Mouse (Mus musculus): ENCODE results near the gene Fbxo10. TPM values are rescaled to one million over a fixed set of nuclear protein-coding genes. Genes with fewer than 3 reads are reported as not detected.
A peak's percentile ranks its signal among the peaks of the same experiment; 100 is the strongest.

Fbxo10 gene
- total and polyA plus RNA-seq, 2 experiments from 2014 or later, result 11.4 to 28.6 TPM

DNA sequence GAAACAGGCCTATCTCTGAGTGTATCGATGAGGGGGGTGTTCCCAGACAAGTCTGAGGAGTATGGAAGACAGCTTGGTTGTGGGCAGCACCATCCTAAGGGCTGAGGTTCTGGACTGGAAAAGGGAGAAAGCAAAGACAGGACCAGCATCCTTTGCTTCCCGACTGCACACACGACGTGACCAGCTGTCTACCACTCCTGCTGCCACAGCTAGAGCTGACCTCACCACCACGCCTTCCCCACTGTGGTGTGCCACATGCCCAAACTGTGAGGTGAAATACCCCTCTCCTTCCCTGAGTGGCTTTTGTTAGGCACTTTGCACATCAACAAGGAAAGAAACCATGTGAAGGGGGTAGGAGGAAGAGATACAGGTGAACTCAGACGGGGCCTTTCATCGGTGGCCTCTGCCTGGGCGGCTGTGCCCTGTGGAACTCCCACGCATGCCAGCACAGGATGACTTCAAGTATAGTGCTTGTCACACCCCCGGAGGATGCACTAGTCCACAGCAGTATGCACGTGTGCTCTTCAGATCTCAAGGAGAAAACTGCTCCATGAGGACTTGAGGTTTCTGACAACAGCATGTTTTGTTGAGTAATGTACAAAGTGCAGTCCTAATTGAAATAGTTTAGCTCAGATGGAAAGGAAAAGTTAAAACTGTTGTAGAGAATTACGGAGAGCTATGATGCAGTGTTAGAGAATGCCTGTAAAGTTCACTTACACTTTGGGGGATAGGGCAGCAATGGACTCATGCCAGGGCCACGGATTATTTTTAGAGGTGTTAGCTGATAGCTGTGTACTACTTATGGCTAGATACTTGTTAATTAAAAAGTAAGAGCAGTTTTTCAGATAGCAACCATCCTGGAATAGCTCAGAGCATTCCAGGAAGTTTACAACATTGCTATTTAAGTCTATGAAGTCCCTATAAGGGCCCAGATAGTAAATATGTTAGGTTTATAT lies 46.7 kb downstream of the Fbxo10 start:
- WGBS, result 91% methylated on average over 13 of the region's 13 CpGs
- Histone ChIP-seq H3K9ac (replicated peaks; ENCODE audit: low read length) (no peak overlapping the region), H3K4me3 (ENCODE audit: low read length) (no peak overlapping the region), H3K36me3 (ENCODE audit: insufficient read depth, low read length) (peaks cover 65% of the 10 kb centered on the region), H3K27me3 (ENCODE audit: insufficient read depth, low read length) (no peaks in the 10 kb centered on the region), H3K4me2 (ENCODE audit: low read depth, low read length) (no peak overlapping the region), H3K4me1 (ENCODE audit: insufficient read depth, low read length) (no peaks in the 10 kb centered on the region), H3K9me3 (ENCODE audit: low read length) (no peaks in the 10 kb centered on the region), H3K27ac (no peak overlapping the region)
- no peak for TF ChIP-seq CTCF (IDR thresholded peaks at IDR 0.05; ENCODE audit: low read depth)
- DNase-seq (ENCODE audit: low spot score) (no peak), ATAC-seq (no peak)

DNA sequence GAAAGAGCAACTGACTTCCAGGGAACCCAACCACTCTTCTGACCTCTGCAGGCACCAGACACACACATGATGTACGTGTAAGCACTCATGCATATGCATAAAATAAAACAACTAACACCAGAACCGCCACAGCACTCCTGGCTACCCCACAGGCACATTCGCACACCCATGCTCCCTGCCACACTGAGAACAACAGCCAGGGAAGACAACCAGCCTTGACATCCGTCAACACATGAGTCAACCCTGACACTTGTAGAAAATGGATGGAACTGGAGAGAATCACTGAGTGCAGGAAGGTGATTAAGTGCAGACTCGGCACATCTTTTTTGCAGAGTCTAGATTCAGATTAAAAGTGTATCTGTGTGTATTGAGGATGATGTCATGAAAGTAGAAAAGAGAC lies 47.8 kb downstream of the Fbxo10 start:
- WGBS, result 72% methylated on average over 5 of the region's 5 CpGs
- DNase-seq (ENCODE audit: low spot score), result no peak
- peaks cover 72% of the 10 kb centered on the region for H3K36me3 ChIP-seq (ENCODE audit: insufficient read depth, low read length)

DNA sequence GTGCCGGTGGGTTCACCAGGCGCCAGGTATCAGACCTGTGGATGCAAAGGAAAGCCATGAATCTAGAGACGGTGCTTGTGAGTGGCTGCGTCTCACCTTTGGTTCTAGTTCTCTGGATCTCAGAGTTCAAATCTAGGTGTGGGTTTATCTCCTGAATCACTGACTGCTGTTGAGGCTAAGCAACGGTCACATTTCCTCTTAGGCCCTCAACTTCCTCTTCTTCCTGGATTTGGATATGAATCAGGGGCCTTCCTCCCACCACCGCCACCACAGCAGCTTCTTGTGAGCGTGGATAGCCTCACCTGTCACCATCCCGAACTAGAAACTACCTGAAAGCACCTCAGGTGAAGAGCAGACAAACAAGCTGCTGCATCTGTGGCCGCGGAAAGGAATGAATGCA lies 48.4 kb downstream of the Fbxo10 start:
- no peak for ATAC-seq
- H3K4me2 ChIP-seq (ENCODE audit: low read depth, low read length), result no peak overlapping the region

More for the DNA sequence above, 47.8 kb downstream of the Fbxo10 start:
- no peaks in the 10 kb centered on the region for H3K9me3 ChIP-seq (ENCODE audit: low read length)
- TF ChIP-seq CTCF (IDR thresholded peaks at IDR 0.05; ENCODE audit: low read depth), result no peak
- H3K9ac ChIP-seq (replicated peaks; ENCODE audit: low read length), result no peak overlapping the region
- no peak overlapping the region for H3K27ac ChIP-seq
- ATAC-seq, result no peak
- H3K27me3 ChIP-seq (ENCODE audit: insufficient read depth, low read length), result no peaks in the 10 kb centered on the region
- no peak overlapping the region for H3K4me3 ChIP-seq (ENCODE audit: low read length)
- no peaks in the 10 kb centered on the region for H3K4me1 ChIP-seq (ENCODE audit: insufficient read depth, low read length)
- no peak overlapping the region for H3K4me2 ChIP-seq (ENCODE audit: low read depth, low read length)

DNA sequence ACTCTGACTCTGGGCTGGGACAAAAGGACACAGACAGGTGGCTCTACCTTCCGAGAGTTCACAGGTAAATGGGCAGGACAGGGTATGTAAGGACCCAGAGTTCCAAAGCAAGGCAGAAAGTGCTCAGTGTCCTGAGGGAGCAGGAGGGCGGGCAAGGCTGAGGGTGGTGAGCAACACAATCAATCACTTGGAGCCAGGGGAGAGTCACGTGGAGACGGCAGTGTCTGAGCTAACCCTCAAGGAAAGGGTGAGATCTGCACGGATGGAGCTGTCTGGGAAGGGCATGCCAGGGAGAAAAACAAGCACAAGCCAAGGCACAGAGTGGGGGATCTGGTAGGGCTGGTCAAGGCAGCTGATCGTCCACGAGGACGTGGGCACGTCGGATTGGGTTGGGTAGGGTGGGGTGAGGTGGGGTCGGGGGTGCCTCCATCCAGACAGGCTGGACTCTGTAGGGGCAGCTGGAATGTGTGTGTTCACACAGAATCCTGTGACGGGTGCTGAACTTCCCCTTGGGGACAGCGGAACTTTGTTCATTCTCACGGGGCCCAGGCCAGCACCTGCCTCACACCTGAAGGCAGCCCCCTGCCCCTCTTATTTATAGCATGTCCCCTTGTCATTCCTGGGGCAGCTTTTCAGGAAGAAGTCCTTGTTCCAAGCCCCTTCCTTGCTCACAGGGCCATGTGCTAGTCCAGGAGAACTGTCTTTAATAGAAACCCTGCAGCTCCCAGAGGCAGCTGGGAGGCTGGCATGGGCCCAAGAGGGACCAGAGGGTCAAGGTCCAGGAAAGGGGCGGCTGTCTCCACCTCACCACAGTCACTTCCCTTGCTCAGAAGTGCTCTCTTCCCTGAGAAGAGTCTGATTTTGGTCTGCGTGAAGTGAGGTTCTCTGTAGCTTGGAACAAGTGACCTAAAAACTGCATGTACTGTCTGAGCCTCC lies 49.4 kb downstream of the Fbxo10 start:
- no peaks in the 10 kb centered on the region for H3K27me3 ChIP-seq (ENCODE audit: insufficient read depth, low read length)
- H3K36me3 ChIP-seq (ENCODE audit: insufficient read depth, low read length), result peaks cover 68% of the 10 kb centered on the region
- no peak overlapping the region for H3K4me2 ChIP-seq (ENCODE audit: low read depth, low read length)
- ATAC-seq, result no peak
- H3K4me3 ChIP-seq (ENCODE audit: low read length), result no peak overlapping the region
- H3K4me1 ChIP-seq (ENCODE audit: insufficient read depth, low read length), result no peaks in the 10 kb centered on the region
- no peaks in the 10 kb centered on the region for H3K9me3 ChIP-seq (ENCODE audit: low read length)
- no peak overlapping the region for H3K27ac ChIP-seq
- no peak for DNase-seq (ENCODE audit: low spot score)
- H3K9ac ChIP-seq (replicated peaks; ENCODE audit: low read length), result no peak overlapping the region
- no peak for TF ChIP-seq CTCF (IDR thresholded peaks at IDR 0.05; ENCODE audit: low read depth)
- 78% methylated on average over 16 of the region's 16 CpGs for WGBS

More for the DNA sequence above, 48.4 kb downstream of the Fbxo10 start:
- H3K9me3 ChIP-seq (ENCODE audit: low read length), result no peaks in the 10 kb centered on the region
- H3K4me1 ChIP-seq (ENCODE audit: insufficient read depth, low read length), result no peaks in the 10 kb centered on the region
- DNase-seq (ENCODE audit: low spot score), result no peak
- no peak overlapping the region for H3K4me3 ChIP-seq (ENCODE audit: low read length)
- H3K27ac ChIP-seq, result no peak overlapping the region
- WGBS, result 92% methylated on average over 10 of the region's 10 CpGs
- TF ChIP-seq CTCF (IDR thresholded peaks at IDR 0.05; ENCODE audit: low read depth), result no peak
- no peak overlapping the region for H3K9ac ChIP-seq (replicated peaks; ENCODE audit: low read length)
- peaks cover 68% of the 10 kb centered on the region for H3K36me3 ChIP-seq (ENCODE audit: insufficient read depth, low read length)
- no peaks in the 10 kb centered on the region for H3K27me3 ChIP-seq (ENCODE audit: insufficient read depth, low read length)

DNA sequence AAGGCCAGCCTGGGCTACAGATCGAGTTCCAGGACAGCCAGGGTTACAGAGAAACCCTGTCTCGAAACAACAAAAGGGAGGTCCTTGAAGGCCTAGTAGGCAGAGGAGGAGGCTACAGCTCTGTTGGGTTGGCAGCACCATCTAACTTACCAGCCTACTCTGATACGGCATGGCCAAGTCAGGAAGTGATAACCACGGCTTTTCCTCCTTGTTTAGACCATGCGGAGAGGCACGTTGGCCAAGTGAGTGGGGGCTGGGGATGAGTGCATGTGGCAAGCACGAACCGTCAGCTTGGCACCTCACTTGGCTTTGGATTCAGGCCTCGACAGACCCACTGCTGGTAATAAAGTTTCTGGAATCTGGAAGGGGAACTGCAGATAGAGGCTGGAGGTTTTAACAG lies 51.8 kb downstream of the Fbxo10 start:
- no peak overlapping the region for H3K4me2 ChIP-seq (ENCODE audit: low read depth, low read length)
- no peak overlapping the region for H3K27ac ChIP-seq

DNA sequence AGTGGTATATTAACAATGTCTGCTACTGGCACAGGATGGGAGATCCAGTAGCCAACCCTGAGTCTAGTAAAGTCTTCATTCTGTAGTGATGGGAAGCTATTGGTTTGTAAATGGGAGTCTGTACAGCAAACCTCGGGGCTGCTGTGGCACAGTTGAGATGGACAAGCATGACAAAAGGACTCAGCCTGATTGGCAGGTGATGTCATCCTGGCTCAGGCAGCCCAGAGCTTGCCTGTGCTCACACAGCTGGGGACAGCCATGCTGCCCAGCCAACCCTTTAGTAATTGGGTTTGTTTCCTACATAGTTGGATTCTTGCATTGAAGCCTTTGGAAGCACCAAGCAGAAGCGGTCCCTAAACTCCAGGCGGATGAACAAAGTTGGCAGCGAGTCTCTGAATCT lies 57.9 kb downstream of the Fbxo10 start:
- no peak for TF ChIP-seq CTCF (IDR thresholded peaks at IDR 0.05; ENCODE audit: low read depth)
- ATAC-seq (peak; percentile 80), DNase-seq (ENCODE audit: low spot score) (no peak)
- Histone ChIP-seq H3K4me1 (ENCODE audit: insufficient read depth, low read length) (no peaks in the 10 kb centered on the region), H3K27ac (no peak overlapping the region), H3K9ac (replicated peaks; ENCODE audit: low read length) (no peak overlapping the region), H3K4me3 (ENCODE audit: low read length) (no peak overlapping the region), H3K27me3 (ENCODE audit: insufficient read depth, low read length) (no peaks in the 10 kb centered on the region), H3K36me3 (ENCODE audit: insufficient read depth, low read length) (peaks cover 39% of the 10 kb centered on the region), H3K9me3 (ENCODE audit: low read length) (no peaks in the 10 kb centered on the region), H3K4me2 (ENCODE audit: low read depth, low read length) (no peak overlapping the region)
- 67% methylated on average over 4 of the region's 4 CpGs for WGBS

More for the DNA sequence above, 51.8 kb downstream of the Fbxo10 start:
- Histone ChIP-seq H3K27me3 (ENCODE audit: insufficient read depth, low read length) (no peaks in the 10 kb centered on the region), H3K36me3 (ENCODE audit: insufficient read depth, low read length) (peaks cover 74% of the 10 kb centered on the region), H3K4me3 (ENCODE audit: low read length) (no peak overlapping the region), H3K9me3 (ENCODE audit: low read length) (no peaks in the 10 kb centered on the region), H3K4me1 (ENCODE audit: insufficient read depth, low read length) (no peaks in the 10 kb centered on the region), H3K9ac (replicated peaks; ENCODE audit: low read length) (no peak overlapping the region)
- TF ChIP-seq CTCF (IDR thresholded peaks at IDR 0.05; ENCODE audit: low read depth), result no peak
- no peak for ATAC-seq
- WGBS, result 92% methylated on average over 9 of the region's 9 CpGs
- no peak for DNase-seq (ENCODE audit: low spot score)
